Mouse (Mus musculus) neural tube, postnatal 0 days (tissue): ENCODE results near the gene Fam114a1. TPM values are rescaled to one million over a fixed set of nuclear protein-coding genes. Genes with fewer than 3 reads are reported as not detected.

Experiments
- microRNA counts: library from miRNA; unstranded; fragments of <30 nt; microRNA quantifications from one replicate; lab custom pipeline; 2015
- microRNA-seq: library from miRNA; unstranded; fragments of <30 nt; microRNA quantifications from one replicate; pipeline ENCODE4, GENCODE M21; 2016
- polyA plus RNA-seq: library from polyadenylated mRNA; unstranded; fragments of >200 nt; fragmentation: Nextera tagmentation; extraction: Ambion mirVana; gene quantifications from 2 replicates; pipeline ENCODE4 v1.2.1, GENCODE M21; 2015

The Fam114a1 gene
- polyA plus RNA-seq, result 7.3 and 9.2 TPM in 2 replicates

GRCm38 (mm10) chr5:64969861-64970771 lies at the start of gene Fam114a1:
Gene Fam114a1, plus strand, starts transcription at chr5:64970071.

GRCm38 (mm10) chr5:64959843-64960230 lies 10.0 kb upstream of the Fam114a1 start, which contains the start of gene Tlr6:
Gene Tlr6, minus strand, starts transcription at chr5:64960097.

MicroRNAs within 50 kb of the gene (microRNA counts, 519-probe panel; counts per million panel counts)
- microRNA mmu-miR-574-3p (lab: Ali Mortazavi, UCI) (40.5 counts per million), microRNA mmu-miR-574-5p (lab: Ali Mortazavi, UCI) (40.5 counts per million)

Small RNAs within 50 kb of the gene (microRNA-seq; reads per million reads assigned to microRNA genes)
- gene Mir574, result 76.0 reads per million, percentile 40 among the genes with 10 or more reads in this experiment

Other genes starting within 250 kb of the Fam114a1 start
- 28.7 and 28.9 TPM in 2 replicates for gene Klf3, start 166.7 kb upstream of the Fam114a1 start, polyA plus RNA-seq
- 0.19 and 0.74 TPM in 2 replicates for gene Tlr1, start 36.5 kb upstream of the Fam114a1 start, polyA plus RNA-seq
- gene Tlr6, start 10.0 kb upstream of the Fam114a1 start, polyA plus RNA-seq, result 0.34 and 0.44 TPM in 2 replicates
- gene Tmem156, start 122.1 kb downstream of the Fam114a1 start, polyA plus RNA-seq, result not detected in 2 replicates
- gene Klhl5, start 137.5 kb downstream of the Fam114a1 start, polyA plus RNA-seq, result 55.7 and 59.5 TPM in 2 replicates
- gene Wdr19, start 229.6 kb downstream of the Fam114a1 start, polyA plus RNA-seq, result 7.6 and 8.2 TPM in 2 replicates